Mouse (Mus musculus) MEL (cell line): ENCODE results near the gene Prss27.

Experiments used
- MXI1 ChIP-seq: IDR thresholded peaks from 2 replicates; pipeline ENCODE4 v1.6.1; 2011; ENCODE audit warnings: mild to moderate bottlenecking, low read depth, low read length, improper control_type of control experiment
- MYC ChIP-seq: IDR thresholded peaks from 2 replicates; pipeline ENCODE4 v1.6.1; 2011; ENCODE audit warnings: low read depth, mild to moderate bottlenecking, low read length, improper control_type of control experiment, moderate library complexity
- NELFE ChIP-seq: IDR thresholded peaks from 2 replicates; pipeline ENCODE4 v1.6.1; 2011; ENCODE audit warnings: low read depth, low read length, improper control_type of control experiment
- POLR2A ChIP-seq, 2 experiments: IDR thresholded peaks; 2 replicates each; pipeline ENCODE4 v1.6.1; 2011 to 2012; ENCODE audit warnings: low read length in 2 of 2, mild to moderate bottlenecking in 2 of 2, control low read depth in 1 of 2, improper control_type of control experiment in 1 of 2, low read depth in 1 of 2, moderate library complexity in 1 of 2; ENCODE audit not compliant: control insufficient read depth in 1 of 2, insufficient read depth in 1 of 2, poor library complexity in 1 of 2

DNA sequence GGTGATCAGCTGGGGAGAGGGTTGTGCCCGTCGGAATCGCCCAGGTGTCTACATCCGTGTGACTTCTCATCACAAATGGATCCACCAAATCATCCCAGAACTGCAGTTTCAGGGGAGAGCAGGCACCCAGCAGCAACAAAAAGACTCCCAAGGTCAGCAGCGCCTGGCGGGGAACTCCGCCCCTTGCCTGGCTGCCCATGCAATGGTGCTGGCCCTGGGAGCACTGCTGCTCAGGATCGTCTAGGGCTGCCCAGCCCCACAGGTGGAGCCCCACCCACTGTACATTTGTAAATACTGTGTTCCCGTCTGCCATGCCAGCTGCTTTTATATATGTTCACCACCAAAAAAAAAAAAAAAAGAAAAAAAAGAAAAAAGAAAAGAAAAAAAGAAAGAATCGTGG lies 7.7 kb downstream of the Prss27 start:
- no peak for TF ChIP-seq NELFE
- TF ChIP-seq MYC, result no peak
- no peak for TF ChIP-seq MXI1
- no peak for TF ChIP-seq POLR2A (IDR thresholded peaks at IDR 0.05; ENCODE audit: control insufficient read depth in 1 of 2, insufficient read depth in 1 of 2, low read depth in 1 of 2, low read length in 2 of 2, poor library complexity in 1 of 2)
